Mouse (Mus musculus): Measurements from ENCODE around the gene Rcbtb2. TPM values are rescaled to one million over a fixed set of nuclear protein-coding genes. Genes with fewer than 3 reads are reported as not detected.
A peak's percentile ranks its signal among the peaks of the same experiment; 100 is the strongest.

Rcbtb2 gene
- polyA plus RNA-seq, 3 experiments from 2014 or later, result 54.7 to 84.0 (median 65.2) TPM

- no peak for ATAC-seq
Observed at GRCm38 (mm10) chr14:73211477-73211876, 88.6 kb downstream of the Rcbtb2 start.

GRCm38 (mm10) chr14:73217062-73217461, 94.2 kb downstream of the Rcbtb2 start:
- no peak for ATAC-seq

- ATAC-seq, result no peak
Observed at GRCm38 (mm10) chr14:73222316-73222970, 99.6 kb downstream of the Rcbtb2 start.

- ATAC-seq, result no peak
Observed at GRCm38 (mm10) chr14:73226346-73226745, 103.5 kb downstream of the Rcbtb2 start.

GRCm38 (mm10) chr14:73226849-73227248, 104.0 kb downstream of the Rcbtb2 start:
- ATAC-seq, result no peak

- ATAC-seq, result no peak
Observed at GRCm38 (mm10) chr14:73231286-73231982, 108.6 kb downstream of the Rcbtb2 start.

GRCm38 (mm10) chr14:73234468-73235031, 111.7 kb downstream of the Rcbtb2 start:
- no peak for ATAC-seq

GRCm38 (mm10) chr14:73237848-73238321, 115.0 kb downstream of the Rcbtb2 start, which contains the start of gene Lpar6:
Gene Lpar6, plus strand, starts transcription at chr14:73237895.
- peak; percentile 80 for ATAC-seq

- ATAC-seq, result peak; percentile 49
Observed at GRCm38 (mm10) chr14:73238498-73239250, 115.8 kb downstream of the Rcbtb2 start.

GRCm38 (mm10) chr14:73239291-73239690, 116.5 kb downstream of the Rcbtb2 start:
- ATAC-seq, result no peak

GRCm38 (mm10) chr14:73239857-73240256, 117.0 kb downstream of the Rcbtb2 start:
- no peak for ATAC-seq

- ATAC-seq, result peak; percentile 61
Observed at GRCm38 (mm10) chr14:73244061-73244597, 121.3 kb downstream of the Rcbtb2 start.

GRCm38 (mm10) chr14:73250056-73250455, 127.2 kb downstream of the Rcbtb2 start:
- ATAC-seq, result no peak

GRCm38 (mm10) chr14:73252276-73252675, 129.4 kb downstream of the Rcbtb2 start:
- ATAC-seq, result no peak

- ATAC-seq, result peak; percentile 65
Observed at GRCm38 (mm10) chr14:73253453-73254251, 130.8 kb downstream of the Rcbtb2 start.

- ATAC-seq, result no peak
Observed at GRCm38 (mm10) chr14:73254412-73254811, 131.6 kb downstream of the Rcbtb2 start.

GRCm38 (mm10) chr14:73255426-73255970, 132.7 kb downstream of the Rcbtb2 start:
- no peak for ATAC-seq

- ATAC-seq, result no peak
Observed at GRCm38 (mm10) chr14:73257348-73257747, 134.5 kb downstream of the Rcbtb2 start.

Measured in inflammation-experienced regulatory T-cells, adult 6 months (primary cell).